In genomic region chr4:120815622-120816334, GRCm38 (mm10) we compare ENCODE assay signal across 1 mouse cellular context.
TF ChIP-seq lines count a peak whose summit lies in the region.

No protein-coding gene starts in this region.

TF ChIP-seq in CH12.LX, 34 proteins besides CTCF, POLR2A, EP300 and RAD21 (continued from another document):
- TF ChIP-seq MEF2A (IDR thresholded peaks at IDR 0.05; ENCODE audit: borderline replicate concordance, low read depth, low read length) (no peak; the same call in 1 of the 2 replicates), TBP (conservative IDR thresholded peaks at IDR 0.05; ENCODE audit: low read depth, low read length) (peak; percentile 64), MAZ (IDR thresholded peaks at IDR 0.05; ENCODE audit: low read depth, low read length) (no peak), JUN (IDR thresholded peaks at IDR 0.05; ENCODE audit: insufficient read depth, low read depth, low read length) (no peak), USF1 (IDR thresholded peaks at IDR 0.05; ENCODE audit: low read depth, low read length) (no peak), ELF1 (IDR thresholded peaks at IDR 0.05; ENCODE audit: low read depth, low read length) (peak; percentile 91), ZNF384 (IDR thresholded peaks at IDR 0.05; ENCODE audit: low read depth, low read length) (no peak), ZKSCAN1 (IDR thresholded peaks at IDR 0.05; ENCODE audit: borderline replicate concordance, low read depth, low read length) (no peak), NELFE (IDR thresholded peaks at IDR 0.05; ENCODE audit: low read depth, low read length) (peak; percentile 61; the same call in 1 of the 2 replicates), PAX5 (IDR thresholded peaks at IDR 0.05; ENCODE audit: low read length) (no peak), JUND (conservative IDR thresholded peaks at IDR 0.05; ENCODE audit: low read depth, low read length) (no peak; the same call in 1 of the 2 replicates), UBTF (IDR thresholded peaks at IDR 0.05; ENCODE audit: low read depth, low read length) (no peak), HCFC1 (IDR thresholded peaks at IDR 0.05; ENCODE audit: low read depth, low read length) (peak; percentile 70), USF2 (conservative IDR thresholded peaks at IDR 0.05; ENCODE audit: low read depth, low read length) (no peak), E2F4 (IDR thresholded peaks at IDR 0.05; ENCODE audit: insufficient replicate concordance, low read depth, low read length) (no peak), BHLHE40 (IDR thresholded peaks at IDR 0.05; ENCODE audit: low read depth, low read length) (no peak), RCOR1 (conservative IDR thresholded peaks at IDR 0.05; ENCODE audit: low read depth, low read length) (no peak), TCF12 (IDR thresholded peaks at IDR 0.05; ENCODE audit: low read depth, low read length) (peak; percentile 49; the same call in 1 of the 2 replicates), MXI1 (IDR thresholded peaks at IDR 0.05; ENCODE audit: low read depth, low read length) (no peak), MAFK (IDR thresholded peaks at IDR 0.05; ENCODE audit: insufficient replicate concordance, low read length) (no peak), SMC3 (IDR thresholded peaks at IDR 0.05; ENCODE audit: low read depth, low read length) (no peak)
